Mouse (Mus musculus): ENCODE data around the gene Ogdh. TPM values are rescaled to one million over a fixed set of nuclear protein-coding genes. Genes with fewer than 3 reads are reported as not detected.

The Ogdh gene
- total and polyA plus RNA-seq, 2 experiments, result 69.9 to 85.2 TPM

GRCm38 (mm10) chr11:6319374-6319773 is 27.9 kb downstream of the Ogdh start:
- Histone ChIP-seq H3K27ac (replicated peaks; ENCODE audit: insufficient read depth, low read depth, low read length) (no peak overlapping the region), H3K4me1 (ENCODE audit: control insufficient read depth, insufficient read depth, low read length) (no peaks in the 10 kb centered on the region), H3K79me2 (ENCODE audit: control insufficient read depth, insufficient read depth, low read length) (peaks cover 4% of the 10 kb centered on the region; the same call in 1 of the 2 replicates), H3K9ac (ENCODE audit: low read depth, low read length) (no peak overlapping the region), H3K4me3 (ENCODE audit: insufficient read depth, low read depth, low read length) (no peak overlapping the region), H3K36me3 (ENCODE audit: control insufficient read depth, insufficient read depth, low read length) (peaks cover 62% of the 10 kb centered on the region), H3K27me3 (ENCODE audit: control insufficient read depth, insufficient read depth, low read length) (no peaks in the 10 kb centered on the region)
- TF ChIP-seq POLR2A (IDR thresholded peaks at IDR 0.05; ENCODE audit: extremely low read depth, insufficient read depth, low read length), result no peak
- TF ChIP-seq CTCF (IDR thresholded peaks at IDR 0.05; ENCODE audit: low read depth, low read length), result no peak
- 99% methylated on average over 2 of the region's 2 CpGs for WGBS
- no peak for DNase-seq (ENCODE audit: extremely low read depth, low read depth, low spot score)

GRCm38 (mm10) chr11:6322086-6322485 is 30.7 kb downstream of the Ogdh start:
- TF ChIP-seq CTCF (IDR thresholded peaks at IDR 0.05; ENCODE audit: low read depth, low read length), result no peak
- no peak for TF ChIP-seq POLR2A (IDR thresholded peaks at IDR 0.05; ENCODE audit: extremely low read depth, insufficient read depth, low read length)
- no peak for DNase-seq (ENCODE audit: extremely low read depth, low read depth, low spot score)
- no peaks in the 10 kb centered on the region for H3K27me3 ChIP-seq (ENCODE audit: control insufficient read depth, insufficient read depth, low read length)
- WGBS, result 95% methylated on average over 2 of the region's 2 CpGs
- H3K4me3 ChIP-seq (ENCODE audit: insufficient read depth, low read depth, low read length), result no peak overlapping the region
- H3K79me2 ChIP-seq (ENCODE audit: control insufficient read depth, insufficient read depth, low read length), result peaks cover 4% of the 10 kb centered on the region; the same call in 1 of the 2 replicates
- peaks cover 48% of the 10 kb centered on the region for H3K36me3 ChIP-seq (ENCODE audit: control insufficient read depth, insufficient read depth, low read length)
- no peaks in the 10 kb centered on the region for H3K4me1 ChIP-seq (ENCODE audit: control insufficient read depth, insufficient read depth, low read length)
- no peak overlapping the region for H3K9ac ChIP-seq (ENCODE audit: low read depth, low read length)
- no peak overlapping the region for H3K27ac ChIP-seq (replicated peaks; ENCODE audit: insufficient read depth, low read depth, low read length)

GRCm38 (mm10) chr11:6323348-6323747 is 31.9 kb downstream of the Ogdh start:
- Histone ChIP-seq H3K4me1 (ENCODE audit: control insufficient read depth, insufficient read depth, low read length) (no peaks in the 10 kb centered on the region), H3K4me3 (ENCODE audit: insufficient read depth, low read depth, low read length) (no peak overlapping the region), H3K27me3 (ENCODE audit: control insufficient read depth, insufficient read depth, low read length) (no peaks in the 10 kb centered on the region), H3K79me2 (ENCODE audit: control insufficient read depth, insufficient read depth, low read length) (peaks cover 4% of the 10 kb centered on the region; the same call in 1 of the 2 replicates), H3K36me3 (ENCODE audit: control insufficient read depth, insufficient read depth, low read length) (peaks cover 42% of the 10 kb centered on the region), H3K27ac (replicated peaks; ENCODE audit: insufficient read depth, low read depth, low read length) (no peak overlapping the region), H3K9ac (ENCODE audit: low read depth, low read length) (no peak overlapping the region)
- no peak for DNase-seq (ENCODE audit: extremely low read depth, low read depth, low spot score)
- no peak for TF ChIP-seq CTCF (IDR thresholded peaks at IDR 0.05; ENCODE audit: low read depth, low read length)
- no peak for TF ChIP-seq POLR2A (IDR thresholded peaks at IDR 0.05; ENCODE audit: extremely low read depth, insufficient read depth, low read length)
- 95% methylated on average over 5 of the region's 5 CpGs for WGBS

GRCm38 (mm10) chr11:6331256-6331655 is 39.8 kb downstream of the Ogdh start:
- peaks cover 28% of the 10 kb centered on the region for H3K36me3 ChIP-seq (ENCODE audit: control insufficient read depth, insufficient read depth, low read length)
- 0 out of 2 replicates have a peak, but pooled peaks cover 2% of the 10 kb centered on the region for H3K79me2 ChIP-seq (ENCODE audit: control insufficient read depth, insufficient read depth, low read length)
- no peak overlapping the region for H3K4me3 ChIP-seq (ENCODE audit: insufficient read depth, low read depth, low read length)
- WGBS, result 90% methylated on average over 7 of the region's 7 CpGs
- peaks cover 17% of the 10 kb centered on the region; the same call in 1 of the 2 replicates for H3K4me1 ChIP-seq (ENCODE audit: control insufficient read depth, insufficient read depth, low read length)
- no peak overlapping the region for H3K9ac ChIP-seq (ENCODE audit: low read depth, low read length)
- H3K27me3 ChIP-seq (ENCODE audit: control insufficient read depth, insufficient read depth, low read length), result no peaks in the 10 kb centered on the region
- DNase-seq (ENCODE audit: extremely low read depth, low read depth, low spot score), result peak; percentile 41
- no peak for TF ChIP-seq POLR2A (IDR thresholded peaks at IDR 0.05; ENCODE audit: extremely low read depth, insufficient read depth, low read length)
- no peak for TF ChIP-seq CTCF (IDR thresholded peaks at IDR 0.05; ENCODE audit: low read depth, low read length)
- no peak overlapping the region for H3K27ac ChIP-seq (replicated peaks; ENCODE audit: insufficient read depth, low read depth, low read length)

GRCm38 (mm10) chr11:6332606-6333005 is 41.2 kb downstream of the Ogdh start:
- TF ChIP-seq CTCF (IDR thresholded peaks at IDR 0.05; ENCODE audit: low read depth, low read length) (no peak), POLR2A (IDR thresholded peaks at IDR 0.05; ENCODE audit: extremely low read depth, insufficient read depth, low read length) (no peak)
- 0 out of 2 replicates have a peak, but pooled peaks cover 2% of the 10 kb centered on the region for H3K79me2 ChIP-seq (ENCODE audit: control insufficient read depth, insufficient read depth, low read length)

GRCm38 (mm10) chr11:6333403-6333802 is 42.0 kb downstream of the Ogdh start:
- Histone ChIP-seq H3K9ac (ENCODE audit: low read depth, low read length) (no peak overlapping the region; the same call in 1 of the 2 replicates), H3K27ac (replicated peaks; ENCODE audit: insufficient read depth, low read depth, low read length) (peak overlapping the region; percentile 77)

More at GRCm38 (mm10) chr11:6332606-6333005, 41.2 kb downstream of the Ogdh start:
- Histone ChIP-seq H3K27ac (replicated peaks; ENCODE audit: insufficient read depth, low read depth, low read length) (no peak overlapping the region; the same call in 1 of the 2 replicates), H3K27me3 (ENCODE audit: control insufficient read depth, insufficient read depth, low read length) (no peaks in the 10 kb centered on the region), H3K4me3 (ENCODE audit: insufficient read depth, low read depth, low read length) (no peak overlapping the region), H3K4me1 (ENCODE audit: control insufficient read depth, insufficient read depth, low read length) (peaks cover 17% of the 10 kb centered on the region; the same call in 1 of the 2 replicates), H3K36me3 (ENCODE audit: control insufficient read depth, insufficient read depth, low read length) (peaks cover 33% of the 10 kb centered on the region), H3K9ac (ENCODE audit: low read depth, low read length) (no peak overlapping the region)
- no peak for DNase-seq (ENCODE audit: extremely low read depth, low read depth, low spot score)
- 84% methylated on average over 3 of the region's 3 CpGs for WGBS

More at GRCm38 (mm10) chr11:6333403-6333802, 42.0 kb downstream of the Ogdh start:
- peak; percentile 96 for DNase-seq (ENCODE audit: extremely low read depth, low read depth, low spot score)
- Histone ChIP-seq H3K4me3 (ENCODE audit: insufficient read depth, low read depth, low read length) (no peak overlapping the region), H3K27me3 (ENCODE audit: control insufficient read depth, insufficient read depth, low read length) (no peaks in the 10 kb centered on the region), H3K79me2 (ENCODE audit: control insufficient read depth, insufficient read depth, low read length) (0 out of 2 replicates have a peak, but pooled peaks cover 2% of the 10 kb centered on the region), H3K4me1 (ENCODE audit: control insufficient read depth, insufficient read depth, low read length) (peaks cover 17% of the 10 kb centered on the region; the same call in 1 of the 2 replicates), H3K36me3 (ENCODE audit: control insufficient read depth, insufficient read depth, low read length) (peaks cover 35% of the 10 kb centered on the region)
- TF ChIP-seq CTCF (IDR thresholded peaks at IDR 0.05; ENCODE audit: low read depth, low read length) (no peak), POLR2A (IDR thresholded peaks at IDR 0.05; ENCODE audit: extremely low read depth, insufficient read depth, low read length) (no peak)
- 25% methylated on average over 7 of the region's 7 CpGs for WGBS
